Mouse (Mus musculus) stomach, embryonic 16.5 days (tissue): ENCODE measurements around the gene Snd1. TPM values are rescaled to one million over a fixed set of nuclear protein-coding genes. Genes with fewer than 3 reads are reported as not detected.

Source experiments
- ATAC-seq: fragments of 200-750 bp; cut with Nextera tagmentation; 2 replicates; pipeline ENCODE4 v1.8.0; 2017; ENCODE audit warnings: moderate number of reproducible peaks, moderate TSS enrichment; ENCODE audit not compliant: insufficient read depth, low FRiP score
- H3K27ac ChIP-seq: fragments of 300-500 bp; sonication (generic); 2 replicates; pipeline ENCODE4 v1.5.1; 2014; ENCODE audit warnings: low read length
- H3K27me3 ChIP-seq: fragments of 300-500 bp; sonication (generic); 2 replicates; pipeline ENCODE4 v1.6.1; 2014; ENCODE audit warnings: low read length, control low read depth, mixed read lengths; ENCODE audit not compliant: control insufficient read depth, insufficient read depth
- H3K36me3 ChIP-seq: fragments of 300-500 bp; sonication (generic); 2 replicates; pipeline ENCODE4 v1.6.1; 2014; ENCODE audit warnings: low read length; ENCODE audit not compliant: control insufficient read depth, insufficient read depth
- H3K4me1 ChIP-seq: fragments of 300-500 bp; sonication (generic); 2 replicates; pipeline ENCODE4 v1.6.1; 2014; ENCODE audit warnings: low read length, control low read depth, mixed read lengths; ENCODE audit not compliant: control insufficient read depth, insufficient read depth
- H3K4me2 ChIP-seq: fragments of 300-500 bp; sonication (generic); 2 replicates; pipeline ENCODE4 v1.6.1; 2014; ENCODE audit warnings: low read depth, low read length, mixed read lengths
- H3K4me3 ChIP-seq: fragments of 300-500 bp; sonication (generic); replicated peaks from 2 replicates; pipeline ENCODE4 v1.5.1; 2014; ENCODE audit warnings: mild to moderate bottlenecking, low read length
- H3K9ac ChIP-seq: fragments of 300-500 bp; sonication (generic); 2 replicates; pipeline ENCODE4 v1.6.1; 2014; ENCODE audit warnings: low read length
- H3K9me3 ChIP-seq: fragments of 300-500 bp; sonication (generic); replicated peaks from 2 replicates; pipeline ENCODE4 v1.6.1; 2016; ENCODE audit warnings: low read length, control low read depth; ENCODE audit not compliant: control insufficient read depth
- WGBS: fragments of 180-500 bp; shearing (Covaris S2); extraction: QIAGEN DNeasy Blood & Tissue Kit; methylation state at CpG from one replicate; pipeline ENCODE4 v1.1.7; 2014; 5-methylcytosine and 5-hydroxymethylcytosine counted together
- polyA plus RNA-seq: library from polyadenylated mRNA; unstranded; fragments of >200 nt; fragmentation: Nextera tagmentation; extraction: Ambion mirVana; gene quantifications from 2 replicates; pipeline ENCODE4 v1.2.1, GENCODE M21; 2015

Snd1 gene
- polyA plus RNA-seq, 1 experiment from 2014 or later, result 136 TPM

DNA sequence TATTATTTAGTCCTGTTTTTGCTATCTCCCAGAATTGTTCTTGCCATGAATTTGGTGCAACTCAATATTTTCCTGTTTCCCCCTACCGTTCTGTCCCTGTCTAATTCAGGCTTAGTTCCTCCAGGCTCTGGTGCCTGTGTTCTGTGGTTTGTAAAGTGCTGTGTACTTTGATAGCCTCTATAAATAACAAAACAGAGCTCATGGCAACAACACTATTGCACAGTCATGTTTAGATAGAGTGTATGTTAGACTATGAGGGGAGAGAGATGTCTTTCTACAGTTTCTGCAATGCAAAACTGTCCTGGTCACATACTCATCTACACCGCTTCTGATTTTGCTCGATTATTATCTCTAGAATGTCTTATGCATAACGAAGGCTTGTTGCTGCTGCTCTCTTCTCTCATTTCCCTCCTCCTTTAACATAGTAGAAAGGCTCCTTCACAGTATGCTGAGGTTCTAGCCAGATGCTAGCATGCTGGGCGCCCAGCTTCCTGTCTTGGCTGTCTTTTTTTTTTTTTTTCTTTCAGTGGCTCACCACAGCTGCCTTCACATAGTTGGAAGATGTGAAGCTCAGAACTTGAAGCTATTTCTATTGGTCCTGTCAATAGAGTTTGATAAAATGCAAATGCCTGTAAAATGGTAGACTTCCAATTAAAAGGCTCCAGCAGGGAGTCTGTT lies 113.7 kb downstream of the Snd1 start:
- no peaks in the 10 kb centered on the region for H3K27me3 ChIP-seq
- H3K9me3 ChIP-seq, result no peaks in the 10 kb centered on the region
- H3K4me2 ChIP-seq, result no peak overlapping the region
- H3K27ac ChIP-seq, result no peak overlapping the region
- ATAC-seq, result no peak
- no peak overlapping the region for H3K4me3 ChIP-seq
- no peak overlapping the region for H3K9ac ChIP-seq
- 0 out of 2 replicates have a peak, but pooled peaks cover 4% of the 10 kb centered on the region for H3K4me1 ChIP-seq
- WGBS, result 84% methylated on average over 5 of the region's 5 CpGs
- H3K36me3 ChIP-seq, result no peaks in the 10 kb centered on the region

DNA sequence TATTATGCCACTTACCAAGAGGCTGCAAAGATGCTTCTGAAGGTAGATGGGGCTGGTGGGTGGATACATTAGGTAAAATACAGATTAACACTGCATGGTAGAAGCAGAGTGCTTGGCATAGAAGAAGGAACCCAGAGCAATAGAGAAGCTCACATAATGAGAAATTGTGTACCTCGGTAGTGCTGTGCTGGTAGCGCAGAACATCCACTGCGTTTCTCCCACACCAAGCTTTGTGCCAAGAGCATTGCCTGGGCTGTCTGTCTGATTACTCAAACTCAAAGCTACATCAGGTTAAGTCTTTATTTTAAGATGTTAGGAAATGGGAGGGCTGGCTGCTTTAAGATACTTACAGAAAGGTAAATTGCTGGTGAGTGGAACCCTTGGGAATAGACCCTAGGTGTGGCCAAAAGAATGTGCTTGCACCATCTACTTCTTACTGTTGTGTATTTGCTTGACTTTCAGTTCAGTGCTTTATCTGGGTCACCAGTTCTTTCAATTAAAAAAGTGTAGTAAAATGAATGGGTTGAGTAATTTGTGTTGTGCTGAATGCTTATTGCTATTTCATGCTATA lies 117.5 kb downstream of the Snd1 start:
- Histone ChIP-seq H3K4me1 (0 out of 2 replicates have a peak, but pooled peaks cover 4% of the 10 kb centered on the region), H3K9me3 (no peaks in the 10 kb centered on the region), H3K4me2 (no peak overlapping the region), H3K27me3 (no peaks in the 10 kb centered on the region), H3K9ac (no peak overlapping the region), H3K4me3 (no peak overlapping the region), H3K36me3 (no peaks in the 10 kb centered on the region), H3K27ac (no peak overlapping the region)
- ATAC-seq, result no peak
- 94% methylated on average over 3 of the region's 3 CpGs for WGBS

DNA sequence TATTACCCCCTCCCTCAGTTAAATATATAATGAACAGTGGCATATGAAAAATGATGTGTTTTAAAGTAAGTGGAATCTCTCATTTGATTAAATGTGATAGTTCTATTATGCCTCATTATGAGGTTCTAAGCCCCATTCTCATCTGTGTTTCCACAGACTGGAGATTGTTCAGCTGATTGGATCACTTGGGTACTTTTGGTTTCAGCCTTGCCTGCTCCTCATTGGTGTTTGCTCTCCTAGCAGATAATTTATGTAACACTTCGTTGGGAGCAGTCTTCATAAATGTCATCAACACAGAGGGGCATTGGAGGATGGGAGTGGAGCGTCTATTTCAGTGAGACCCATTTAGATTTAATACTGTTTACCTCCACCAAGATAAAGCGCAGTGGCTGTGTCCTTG lies 118.8 kb downstream of the Snd1 start:
- Histone ChIP-seq H3K4me2 (no peak overlapping the region), H3K36me3 (no peaks in the 10 kb centered on the region), H3K9ac (no peak overlapping the region), H3K4me1 (no peaks in the 10 kb centered on the region), H3K4me3 (no peak overlapping the region), H3K27me3 (no peaks in the 10 kb centered on the region), H3K27ac (no peak overlapping the region), H3K9me3 (no peaks in the 10 kb centered on the region)
- no peak for ATAC-seq
- 57% methylated on average over 3 of the region's 3 CpGs for WGBS

DNA sequence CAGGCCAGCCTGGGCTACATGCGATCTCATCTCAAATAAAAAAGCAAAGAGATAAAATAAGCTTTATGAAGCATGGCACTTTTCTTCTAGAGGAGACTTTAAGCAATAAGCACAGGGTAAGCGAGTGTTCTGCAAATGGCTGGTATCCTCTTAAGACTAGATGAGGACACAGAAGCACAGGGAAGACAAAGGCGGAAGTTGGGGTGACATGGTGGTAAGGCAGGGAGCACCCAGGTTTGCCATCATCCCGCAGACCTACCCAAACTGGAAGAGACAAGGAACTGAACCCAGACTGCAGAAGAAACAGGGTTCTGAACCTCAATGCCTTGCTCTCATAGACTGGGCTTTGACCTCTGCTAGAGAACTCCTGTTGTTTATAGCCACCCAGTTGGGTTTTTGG lies 119.8 kb downstream of the Snd1 start:
- no peak overlapping the region for H3K9ac ChIP-seq
- no peaks in the 10 kb centered on the region for H3K9me3 ChIP-seq
- WGBS, result 96% methylated on average over 4 of the region's 4 CpGs
- no peaks in the 10 kb centered on the region for H3K36me3 ChIP-seq
- no peak for ATAC-seq
- no peak overlapping the region for H3K4me2 ChIP-seq
- H3K27me3 ChIP-seq, result no peaks in the 10 kb centered on the region
- H3K4me3 ChIP-seq, result no peak overlapping the region
- no peaks in the 10 kb centered on the region for H3K4me1 ChIP-seq
- H3K27ac ChIP-seq, result no peak overlapping the region

GRCm38 (mm10) chr6:28595231-28595630 lies 120.3 kb downstream of the Snd1 start:
- H3K9me3 ChIP-seq, result no peaks in the 10 kb centered on the region
- no peaks in the 10 kb centered on the region for H3K4me1 ChIP-seq
- no peaks in the 10 kb centered on the region for H3K36me3 ChIP-seq
- WGBS, result 80% methylated on average over 1 of the region's 1 CpGs
- no peak overlapping the region for H3K4me2 ChIP-seq
- no peak overlapping the region for H3K27ac ChIP-seq
- H3K27me3 ChIP-seq, result no peaks in the 10 kb centered on the region
- ATAC-seq, result no peak
- no peak overlapping the region for H3K4me3 ChIP-seq
- no peak overlapping the region for H3K9ac ChIP-seq

DNA sequence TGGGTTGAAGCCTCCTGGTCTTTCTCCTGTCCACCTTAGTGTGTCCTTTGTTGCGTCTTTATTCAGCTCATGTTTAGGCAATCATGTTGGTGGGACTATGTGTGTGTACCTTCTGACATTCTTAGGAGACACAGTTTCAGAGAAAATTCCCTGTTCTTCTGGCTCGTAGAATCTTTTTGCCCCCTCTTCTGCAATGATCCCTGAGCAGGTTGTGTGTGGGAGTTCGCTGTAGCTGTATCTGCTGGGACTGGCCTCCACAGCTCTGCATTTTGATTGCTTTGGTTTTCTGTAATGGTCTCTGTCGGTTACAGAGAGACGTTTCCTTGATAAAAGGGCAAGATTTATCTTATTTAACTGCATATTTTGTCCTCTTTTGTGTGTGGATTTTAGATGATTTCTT lies 122.3 kb downstream of the Snd1 start:
- H3K4me3 ChIP-seq, result no peak overlapping the region
- H3K4me2 ChIP-seq, result no peak overlapping the region
- no peak overlapping the region for H3K9ac ChIP-seq
- WGBS, result 80% methylated on average over 5 of the region's 5 CpGs
- H3K36me3 ChIP-seq, result no peaks in the 10 kb centered on the region
- ATAC-seq, result no peak
- no peaks in the 10 kb centered on the region for H3K4me1 ChIP-seq
- no peak overlapping the region for H3K27ac ChIP-seq
- H3K9me3 ChIP-seq, result no peaks in the 10 kb centered on the region
- no peaks in the 10 kb centered on the region for H3K27me3 ChIP-seq

- 86% methylated on average over 5 of the region's 5 CpGs for WGBS
- no peak overlapping the region for H3K4me2 ChIP-seq
- ATAC-seq, result no peak
These were observed 124.2 kb downstream of the Snd1 start for GRCm38 (mm10) chr6:28599120-28599519.

DNA sequence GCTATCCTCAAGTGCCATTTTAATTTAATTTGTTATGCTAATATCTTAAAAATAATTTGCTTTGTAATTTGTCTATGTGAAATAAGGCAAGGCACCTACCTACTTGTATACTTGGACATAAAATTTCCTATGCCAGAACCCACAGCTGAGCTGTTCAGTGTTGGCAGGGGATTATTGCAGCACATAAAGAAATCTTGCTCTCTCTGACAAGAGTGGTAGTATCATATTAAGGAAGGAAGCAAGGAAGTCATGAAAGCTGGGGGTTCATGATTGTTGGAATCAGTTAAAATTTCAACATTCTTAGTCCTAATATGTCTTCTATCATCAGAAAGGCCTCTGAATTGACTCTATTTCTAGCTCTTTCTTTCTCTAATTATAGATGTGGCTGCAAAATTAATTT lies 125.5 kb downstream of the Snd1 start:
- Histone ChIP-seq H3K27me3 (no peaks in the 10 kb centered on the region), H3K9ac (no peak overlapping the region), H3K4me1 (no peaks in the 10 kb centered on the region), H3K36me3 (no peaks in the 10 kb centered on the region), H3K27ac (no peak overlapping the region), H3K4me2 (no peak overlapping the region), H3K4me3 (no peak overlapping the region), H3K9me3 (no peaks in the 10 kb centered on the region)
- no peak for ATAC-seq

More at GRCm38 (mm10) chr6:28599120-28599519, 124.2 kb downstream of the Snd1 start:
- Histone ChIP-seq H3K9ac (no peak overlapping the region), H3K4me1 (no peaks in the 10 kb centered on the region), H3K27ac (no peak overlapping the region), H3K36me3 (no peaks in the 10 kb centered on the region), H3K9me3 (no peaks in the 10 kb centered on the region), H3K27me3 (no peaks in the 10 kb centered on the region), H3K4me3 (no peak overlapping the region)

DNA sequence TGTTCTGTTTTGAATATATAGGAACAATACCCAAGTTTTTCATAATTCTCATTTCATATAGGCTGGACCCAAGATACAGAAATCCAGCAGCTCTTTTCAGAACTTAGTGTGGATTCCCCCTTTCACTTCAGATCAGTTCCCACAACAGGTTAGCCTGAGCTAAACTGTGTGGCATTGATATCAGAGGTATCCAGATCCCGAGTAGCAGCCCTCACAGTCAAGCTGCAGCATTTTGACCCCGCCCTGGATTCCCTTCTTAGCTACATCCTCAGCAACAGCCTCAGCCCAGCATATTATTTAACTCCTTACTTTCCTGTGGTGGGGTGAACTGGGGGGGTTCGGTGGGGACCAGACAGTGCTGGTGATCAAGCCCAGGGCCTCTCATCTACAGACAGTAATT lies 128.5 kb downstream of the Snd1 start:
- H3K4me2 ChIP-seq, result no peak overlapping the region
- WGBS, result 59% methylated on average over 3 of the region's 3 CpGs
- no peak overlapping the region for H3K27ac ChIP-seq
- no peaks in the 10 kb centered on the region for H3K36me3 ChIP-seq
- H3K4me1 ChIP-seq, result no peaks in the 10 kb centered on the region
- no peaks in the 10 kb centered on the region for H3K9me3 ChIP-seq
- ATAC-seq, result no peak
- no peaks in the 10 kb centered on the region for H3K27me3 ChIP-seq
- H3K9ac ChIP-seq, result no peak overlapping the region
- no peak overlapping the region for H3K4me3 ChIP-seq
